Comparison of ENCODE assay signal across 9 mouse cellular contexts in genomic region chr12:8913701-8914340, GRCm38 (mm10). TPM values are rescaled to one million over a fixed set of nuclear protein-coding genes. Genes with fewer than 3 reads are reported as not detected.
DNase-seq lines count a peak whose midpoint lies in the region; ATAC-seq and TF ChIP-seq lines count a peak whose summit lies in the region.
"Had no signal": no experiment of that assay in that cellular context is flagged by ENCODE, and none has a peak within 500 bp of the region (broad histone marks: within the 10 kb centered on the region; RNA-seq: fewer than 3 reads in every experiment).

No protein-coding gene starts in this region.

- 89% methylated on average over 9 of the region's 9 CpGs for WGBS in liver, adult 2 months
- 61% methylated on average over 9 of the region's 9 CpGs for WGBS in liver, embryonic 11.5 days
- WGBS in limb, embryonic 12.5 days = 20% methylated on average over 9 of the region's 9 CpGs

- H3K4me1 ChIP-seq in liver, adult 2 months (ENCODE audit: control insufficient read depth, insufficient read depth, low read length) = no peaks in the 10 kb centered on the region
- peaks cover 3% of the 10 kb centered on the region; the same call in 1 of the 2 replicates for H3K4me1 ChIP-seq in liver, embryonic 11.5 days (replicated peaks; ENCODE audit: control insufficient read depth, insufficient read depth, low read length)
- H3K4me1 ChIP-seq in limb, embryonic 12.5 days (replicated peaks) = peaks cover 38% of the 10 kb centered on the region

- H3K27ac ChIP-seq in liver, adult 2 months (replicated peaks; ENCODE audit: insufficient read depth, low read depth, low read length) = 0 out of 2 replicates have a peak overlapping the region, but pooled peaks have one; percentile 4
- no peak overlapping the region for H3K27ac ChIP-seq in liver, embryonic 11.5 days (ENCODE audit: low read depth, low read length)
- peak overlapping the region; percentile 93 for H3K27ac ChIP-seq in limb, embryonic 12.5 days
- H3K27ac ChIP-seq: macrophage had no signal

- no peaks in the 10 kb centered on the region for H3K79me2 ChIP-seq in liver, adult 2 months (ENCODE audit: control insufficient read depth, insufficient read depth, low read length)

- no peak overlapping the region for H3K4me2 ChIP-seq in liver, embryonic 11.5 days
- 0 out of 2 replicates have a peak overlapping the region, but pooled peaks have one; percentile 21 for H3K4me2 ChIP-seq in limb, embryonic 12.5 days

- TF ChIP-seq POLR2A in liver, adult 2 months (IDR thresholded peaks at IDR 0.05; ENCODE audit: extremely low read depth, insufficient read depth, low read length) = no peak

- H3K27me3 ChIP-seq in liver, adult 2 months (ENCODE audit: control insufficient read depth, insufficient read depth, low read length) = no peaks in the 10 kb centered on the region
- H3K27me3 ChIP-seq in liver, embryonic 11.5 days (replicated peaks; ENCODE audit: control insufficient read depth, insufficient read depth, low read length) = no peaks in the 10 kb centered on the region
- no peaks in the 10 kb centered on the region for H3K27me3 ChIP-seq in limb, embryonic 12.5 days

- no peak for ATAC-seq in liver, embryonic 11.5 days (replicated peaks; ENCODE audit: low FRiP score)
- peak; percentile 84 for ATAC-seq in limb, embryonic 12.5 days (ENCODE audit: insufficient number of reproducible peaks, insufficient read depth, low FRiP score, low TSS enrichment, low read depth)

- H3K36me3 ChIP-seq in liver, adult 2 months (ENCODE audit: control insufficient read depth, insufficient read depth, low read length) = no peaks in the 10 kb centered on the region
- H3K36me3 ChIP-seq in liver, embryonic 11.5 days (ENCODE audit: control insufficient read depth, insufficient read depth, low read length) = no peaks in the 10 kb centered on the region
- no peaks in the 10 kb centered on the region for H3K36me3 ChIP-seq in limb, embryonic 12.5 days

- H3K9ac ChIP-seq in liver, adult 2 months (ENCODE audit: low read depth, low read length) = no peak overlapping the region
- no peak overlapping the region for H3K9ac ChIP-seq in liver, embryonic 11.5 days (ENCODE audit: low read depth, low read length)
- no peak overlapping the region for H3K9ac ChIP-seq in limb, embryonic 12.5 days (replicated peaks)

- no peaks in the 10 kb centered on the region for H3K9me3 ChIP-seq in liver, embryonic 11.5 days (ENCODE audit: control insufficient read depth, low read length)
- H3K9me3 ChIP-seq in limb, embryonic 12.5 days = no peaks in the 10 kb centered on the region

- intact Hi-C loops in gastrocnemius, postnatal 14 days (cut with DNase I; ENCODE audit: low total_unique reads) = no loop called here

- DNase-seq in liver, adult 2 months (ENCODE audit: extremely low read depth, low read depth, low spot score) = no peak
- no peak for DNase-seq in liver, embryonic 11.5 days (ENCODE audit: low spot score)
- DNase-seq in cerebellum, adult 9-11 months = peak; percentile 55
- DNase-seq in gastrocnemius, postnatal 14 days = peak; percentile 46
- DNase-seq in spleen, postnatal 36 days (ENCODE audit: low spot score in 2 of 2) = no peak
- DNase-seq in layer of hippocampus, postnatal 14 days (ENCODE audit: low spot score in 2 of 2) = no peak
- no peak for DNase-seq in liver

- TF ChIP-seq CTCF in liver, adult 2 months (IDR thresholded peaks at IDR 0.05; ENCODE audit: low read depth, low read length) = no peak

- H3K4me3 ChIP-seq in liver, adult 2 months (ENCODE audit: insufficient read depth, low read depth, low read length) = no peak overlapping the region
- H3K4me3 ChIP-seq in liver, embryonic 11.5 days (ENCODE audit: low read depth, low read length) = no peak overlapping the region
- no peak overlapping the region for H3K4me3 ChIP-seq in limb, embryonic 12.5 days (replicated peaks)

RNA-seq across cellular contexts. Expression of gene Laptm4a, which starts 7.6 kb away (rescaled TPM):
- total RNA-seq in liver, adult 2 months (2014; rRNA removed) = 197 and 202 TPM in 2 replicates
- polyA plus RNA-seq in liver, adult 2 months (2012; rRNA removed) = 155 TPM in 2 replicates
- polyA plus RNA-seq in liver, embryonic 11.5 days (2014; fragmentation: Nextera tagmentation; extraction: Ambion mirVana) = 128 and 129 TPM in 2 replicates
- total RNA-seq in gastrocnemius, postnatal 14 days (2021) = 100 to 1,000 TPM; 303 to 334 TPM
- 278 and 287 TPM in 2 replicates for polyA plus RNA-seq in limb, embryonic 12.5 days (2016; fragmentation: Nextera tagmentation; extraction: Ambion mirVana)
- total RNA-seq in layer of hippocampus, postnatal 14 days (2021) = 100 to 1,000 TPM; 227 to 239 TPM

RNA-seq across cellular contexts. Expression of gene Matn3, which starts 33.9 kb away (rescaled TPM):
- not detected in 2 replicates for total RNA-seq in liver, adult 2 months (2014; rRNA removed)
- polyA plus RNA-seq in liver, adult 2 months (2012; rRNA removed) = not detected in 2 replicates
- 0.37 and 0.40 TPM in 2 replicates for polyA plus RNA-seq in liver, embryonic 11.5 days (2014; fragmentation: Nextera tagmentation; extraction: Ambion mirVana)
- total RNA-seq in gastrocnemius, postnatal 14 days (2021) = under 1 TPM; 0.64 to 0.70 TPM
- polyA plus RNA-seq in limb, embryonic 12.5 days (2016; fragmentation: Nextera tagmentation; extraction: Ambion mirVana) = 5.4 and 7.5 TPM in 2 replicates
- not detected for total RNA-seq in layer of hippocampus, postnatal 14 days (2021)
- polyA plus RNA-seq: macrophage had no signal

RNA-seq across cellular contexts. Expression of gene Wdr35, which starts 59.9 kb away (rescaled TPM):
- 2.9 and 3.0 TPM in 2 replicates for total RNA-seq in liver, adult 2 months (2014; rRNA removed)
- 0.36 and 0.59 TPM in 2 replicates for polyA plus RNA-seq in liver, adult 2 months (2012; rRNA removed)
- polyA plus RNA-seq in liver, embryonic 11.5 days (2014; fragmentation: Nextera tagmentation; extraction: Ambion mirVana) = 3.9 and 6.5 TPM in 2 replicates
- 10 to 100 TPM; 11.4 to 14.4 TPM for total RNA-seq in gastrocnemius, postnatal 14 days (2021)
- 32.6 and 32.9 TPM in 2 replicates for polyA plus RNA-seq in limb, embryonic 12.5 days (2016; fragmentation: Nextera tagmentation; extraction: Ambion mirVana)
- 10 to 100 TPM; 34.7 to 36.0 TPM for total RNA-seq in layer of hippocampus, postnatal 14 days (2021)

Comparison
In these comparisons a context has a peak if more than half of its experiments do, and no peak if none do; other contexts are left out.
1. DNase-seq: peak in cerebellum, adult 9-11 months (single experiment) and gastrocnemius, postnatal 14 days (single experiment); none in liver, adult 2 months (single experiment), liver, embryonic 11.5 days (single experiment), spleen, postnatal 36 days (0 of 2), layer of hippocampus, postnatal 14 days (0 of 2) and liver (single experiment).